Mouse (Mus musculus) bone marrow, adult 2 months (tissue): Measurements from ENCODE around the gene Tmem45b. TPM values are rescaled to one million over a fixed set of nuclear protein-coding genes. Genes with fewer than 3 reads are reported as not detected.

ENCODE experiments used
- H3K27ac ChIP-seq: fragments of 200-500 bp; 2 replicates; pipeline ENCODE4 v1.5.1; 2012; ENCODE audit warnings: low read depth, mild to moderate bottlenecking, control low read depth, inconsistent platforms, low read length; ENCODE audit not compliant: control insufficient read depth, poor library complexity, insufficient read depth
- H3K4me1 ChIP-seq: fragments of 200-500 bp; 2 replicates; pipeline ENCODE4 v1.6.1; 2011; ENCODE audit warnings: low read length; ENCODE audit not compliant: control insufficient read depth, insufficient read depth
- H3K4me3 ChIP-seq: fragments of 200-500 bp; replicated peaks from 2 replicates; pipeline ENCODE3; 2011; ENCODE audit warnings: mild to moderate bottlenecking, low read depth, low read length, control low read depth; ENCODE audit not compliant: control insufficient read depth
- CTCF ChIP-seq: fragments of 200-500 bp; IDR thresholded peaks from 2 replicates; pipeline ENCODE4 v1.5.1; 2011; ENCODE audit warnings: low read length, control low read depth; ENCODE audit not compliant: control insufficient read depth, insufficient read depth
- POLR2A ChIP-seq: fragments of 200-500 bp; IDR thresholded peaks from 2 replicates; pipeline ENCODE4 v1.6.1; 2011; ENCODE audit warnings: low read depth, mild to moderate bottlenecking, control low read depth, low read length, borderline replicate concordance; ENCODE audit not compliant: control insufficient read depth
- WGBS: fragments of 180-500 bp; shearing (Covaris S2); methylation state at CpG from one replicate; pipeline ENCODE4 v1.1.7; 2018; 5-methylcytosine and 5-hydroxymethylcytosine counted together
- polyA plus RNA-seq: library from polyadenylated mRNA; stranded (reverse); fragments of >200 nt; gene quantifications from 2 replicates; pipeline ENCODE4 v1.2.4, GENCODE M21; 2011; ENCODE audit warnings: low replicate concordance; ENCODE audit not compliant: missing spikeins, insufficient read depth, insufficient read length

Gene Tmem45b
- polyA plus RNA-seq, 1 experiment: not detected

- no peak overlapping the region for H3K27ac ChIP-seq
- TF ChIP-seq CTCF (no peak), POLR2A (no peak)
- H3K4me1 ChIP-seq: no peaks in the 10 kb centered on the region
- 78% methylated on average over 9 of the region's 9 CpGs for WGBS
- no peak overlapping the region for H3K4me3 ChIP-seq
Measured at GRCm38 (mm10) chr9:31430011-31430410, 34.3 kb downstream of the Tmem45b start.

- no peak for TF ChIP-seq CTCF
- no peak for TF ChIP-seq POLR2A
- H3K27ac ChIP-seq: no peak overlapping the region
- no peaks in the 10 kb centered on the region for H3K4me1 ChIP-seq
- H3K4me3 ChIP-seq: no peak overlapping the region
- 81% methylated on average over 7 of the region's 7 CpGs for WGBS
Measured at GRCm38 (mm10) chr9:31428971-31429370, 35.3 kb downstream of the Tmem45b start.

- Histone ChIP-seq H3K4me1 (no peaks in the 10 kb centered on the region), H3K27ac (no peak overlapping the region), H3K4me3 (no peak overlapping the region)
- 58% methylated on average over 5 of the region's 5 CpGs for WGBS
- TF ChIP-seq POLR2A (no peak), CTCF (no peak)
Measured at GRCm38 (mm10) chr9:31422143-31422542, 42.1 kb downstream of the Tmem45b start.

DNA sequence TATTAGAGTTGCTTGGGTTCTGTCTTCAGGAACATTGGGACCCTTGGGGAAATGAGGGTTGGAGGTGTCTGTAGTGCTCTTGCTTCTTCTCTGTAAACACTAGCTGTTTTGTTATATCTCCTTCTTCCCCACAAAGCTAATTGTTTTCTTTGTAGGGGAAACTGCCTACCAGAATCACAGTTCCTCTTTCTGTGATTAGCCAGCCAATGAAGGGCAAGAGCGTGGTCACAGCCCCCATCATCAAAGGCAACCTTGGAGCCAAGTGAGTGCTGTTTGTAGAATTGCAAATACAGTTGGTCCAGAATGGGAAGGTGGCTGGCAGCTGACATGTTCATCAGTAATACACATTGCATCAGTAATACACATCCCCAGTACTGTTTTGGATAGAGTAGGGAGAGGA is 45.4 kb downstream of the Tmem45b start:
- H3K4me1 ChIP-seq: no peaks in the 10 kb centered on the region
- TF ChIP-seq POLR2A: no peak
- TF ChIP-seq CTCF: no peak
- H3K27ac ChIP-seq: no peak overlapping the region
- H3K4me3 ChIP-seq: no peak overlapping the region
- WGBS: 31% methylated on average over 1 of the region's 1 CpGs

GRCm38 (mm10) chr9:31412165-31412564 is 52.1 kb downstream of the Tmem45b start:
- whole genome bisulfite sequencing: 69% methylated on average over 4 of the region's 4 CpGs
- H3K27ac ChIP-seq: no peak overlapping the region
- TF ChIP-seq CTCF (no peak), POLR2A (no peak)
- no peak overlapping the region for H3K4me3 ChIP-seq
- no peaks in the 10 kb centered on the region for H3K4me1 ChIP-seq

- 64% methylated on average over 6 of the region's 6 CpGs for WGBS
- TF ChIP-seq POLR2A (no peak), CTCF (peak; percentile 84)
- H3K4me1 ChIP-seq: no peaks in the 10 kb centered on the region
- no peak overlapping the region for H3K27ac ChIP-seq
- H3K4me3 ChIP-seq: no peak overlapping the region
Measured at GRCm38 (mm10) chr9:31405217-31405616, 59.0 kb downstream of the Tmem45b start.

DNA sequence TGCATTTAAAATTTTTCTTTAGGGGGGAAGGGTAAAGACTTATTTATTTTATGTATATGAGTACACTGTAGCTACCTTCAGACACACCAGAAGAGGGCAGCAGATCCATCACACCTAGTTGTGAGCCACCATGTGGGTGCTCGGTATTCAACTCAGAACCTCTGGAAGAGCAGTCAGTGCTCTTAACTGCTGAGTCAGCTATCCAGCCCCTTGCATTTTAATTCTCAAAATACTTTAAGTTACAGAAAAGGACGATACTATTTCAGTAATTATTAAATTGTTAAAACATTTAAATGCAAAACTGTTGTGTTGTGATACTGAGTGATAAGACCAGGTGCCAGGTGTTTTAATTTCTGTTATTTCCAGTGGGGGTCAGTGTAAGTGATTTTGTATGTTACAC is 60.0 kb downstream of the Tmem45b start:
- Histone ChIP-seq H3K4me3 (no peak overlapping the region), H3K27ac (no peak overlapping the region), H3K4me1 (no peaks in the 10 kb centered on the region)
- 82% methylated on average over 2 of the region's 2 CpGs for WGBS
- TF ChIP-seq CTCF: no peak
- no peak for TF ChIP-seq POLR2A

GRCm38 (mm10) chr9:31400441-31400840 is 63.8 kb downstream of the Tmem45b start:
- no peak overlapping the region for H3K4me3 ChIP-seq
- H3K4me1 ChIP-seq: no peaks in the 10 kb centered on the region
- no peak overlapping the region for H3K27ac ChIP-seq
- TF ChIP-seq CTCF: peak; percentile 85
- TF ChIP-seq POLR2A: no peak
- WGBS: 54% methylated on average over 4 of the region's 4 CpGs

DNA sequence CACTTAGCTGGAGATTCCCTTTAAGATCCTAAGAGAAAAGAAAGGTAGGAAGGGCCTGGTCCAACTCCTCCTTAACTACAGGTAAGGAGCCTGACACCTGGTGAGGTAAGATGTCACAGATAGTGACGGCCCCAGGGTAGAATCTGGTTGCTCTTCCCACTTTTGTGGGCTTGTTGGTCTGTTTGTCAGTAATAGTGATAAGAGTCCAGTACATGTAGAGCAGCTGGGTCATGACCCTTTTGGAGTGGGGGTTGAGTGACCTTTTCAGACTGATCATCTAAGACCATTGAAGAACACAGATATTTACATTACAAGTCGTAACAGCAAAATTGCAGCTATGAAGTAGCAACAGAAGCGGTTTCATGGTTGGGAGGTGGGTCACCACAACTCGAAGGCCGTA is 77.1 kb downstream of the Tmem45b start:
- Histone ChIP-seq H3K27ac (no peak overlapping the region), H3K4me3 (no peak overlapping the region), H3K4me1 (peaks cover 2% of the 10 kb centered on the region; the same call in 1 of the 2 replicates)
- 84% methylated on average over 5 of the region's 5 CpGs for WGBS
- TF ChIP-seq POLR2A (no peak), CTCF (no peak)
